Mouse (Mus musculus): ENCODE measurements around the gene Ccr3. TPM values are rescaled to one million over a fixed set of nuclear protein-coding genes. Genes with fewer than 3 reads are reported as not detected.

Gene Ccr3
- polyA plus RNA-seq, 1 experiment = 0.25 TPM

DNA sequence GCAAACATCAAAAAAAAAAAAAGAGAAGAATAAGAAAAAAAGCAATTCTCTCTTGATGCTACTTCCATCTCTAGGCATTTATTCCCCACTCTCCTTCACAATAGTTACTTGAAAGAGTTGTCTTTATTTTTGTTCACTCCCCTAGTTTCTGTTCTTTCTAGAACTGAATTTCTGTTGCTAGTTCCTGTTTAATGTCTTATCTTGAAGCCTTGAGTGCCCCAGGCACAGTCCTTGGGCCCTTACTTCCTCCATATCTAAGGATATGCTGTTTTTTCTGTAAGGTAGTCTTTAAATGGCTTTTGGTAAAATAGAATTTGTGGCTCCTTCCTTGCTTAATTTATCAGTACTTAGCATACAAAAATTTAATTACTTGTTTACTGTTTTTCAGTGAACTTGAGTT, 36.8 kb upstream of the Ccr3 start:
- H3K4me3 ChIP-seq (ENCODE audit: low read depth, low read length) = no peak overlapping the region

DNA sequence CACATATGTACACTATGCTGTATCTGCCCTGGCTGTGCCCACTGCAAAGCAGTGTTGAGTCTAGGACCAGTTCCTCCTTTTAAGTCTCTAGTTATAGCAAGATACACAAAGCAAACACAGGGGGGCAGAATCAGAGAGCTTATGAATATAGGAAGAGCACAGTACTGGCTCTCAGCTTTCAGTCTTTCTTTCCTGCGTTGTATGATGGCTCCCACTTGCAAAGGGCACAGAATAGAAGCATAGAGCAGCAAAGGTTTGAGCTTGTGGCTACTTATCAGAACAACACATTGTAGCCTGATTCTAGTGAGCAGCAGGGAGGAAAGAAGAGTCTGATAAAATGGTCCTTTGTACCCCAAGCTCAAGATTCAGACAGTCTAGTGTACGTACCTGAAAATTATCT, 35.6 kb upstream of the Ccr3 start:
- Histone ChIP-seq H3K4me1 (ENCODE audit: control insufficient read depth, insufficient read depth, insufficient read length, low read length) (no peaks in the 10 kb centered on the region), H3K27ac (ENCODE audit: insufficient read depth, low read depth, low read length) (no peak overlapping the region), H3K27me3 (ENCODE audit: control insufficient read depth, insufficient read depth, low read length) (no peaks in the 10 kb centered on the region), H3K36me3 (ENCODE audit: control insufficient read depth, insufficient read depth, low read length) (no peaks in the 10 kb centered on the region), H3K4me3 (ENCODE audit: low read depth, low read length) (no peak overlapping the region)
- no peak for TF ChIP-seq CTCF (IDR thresholded peaks at IDR 0.05; ENCODE audit: extremely low read depth, insufficient read length, insufficient replicate concordance, low read depth, low read length)
- no peak for TF ChIP-seq POLR2A (IDR thresholded peaks at IDR 0.05; ENCODE audit: low read depth, low read length)
- WGBS = 70% methylated on average over 2 of the region's 2 CpGs

More for the DNA sequence above, 36.8 kb upstream of the Ccr3 start:
- Histone ChIP-seq H3K36me3 (ENCODE audit: control insufficient read depth, insufficient read depth, low read length) (no peaks in the 10 kb centered on the region), H3K4me1 (ENCODE audit: control insufficient read depth, insufficient read depth, insufficient read length, low read length) (no peaks in the 10 kb centered on the region), H3K27ac (ENCODE audit: insufficient read depth, low read depth, low read length) (no peak overlapping the region), H3K27me3 (ENCODE audit: control insufficient read depth, insufficient read depth, low read length) (no peaks in the 10 kb centered on the region)
- TF ChIP-seq CTCF (IDR thresholded peaks at IDR 0.05; ENCODE audit: extremely low read depth, insufficient read length, insufficient replicate concordance, low read depth, low read length) = no peak
- no peak for TF ChIP-seq POLR2A (IDR thresholded peaks at IDR 0.05; ENCODE audit: low read depth, low read length)

DNA sequence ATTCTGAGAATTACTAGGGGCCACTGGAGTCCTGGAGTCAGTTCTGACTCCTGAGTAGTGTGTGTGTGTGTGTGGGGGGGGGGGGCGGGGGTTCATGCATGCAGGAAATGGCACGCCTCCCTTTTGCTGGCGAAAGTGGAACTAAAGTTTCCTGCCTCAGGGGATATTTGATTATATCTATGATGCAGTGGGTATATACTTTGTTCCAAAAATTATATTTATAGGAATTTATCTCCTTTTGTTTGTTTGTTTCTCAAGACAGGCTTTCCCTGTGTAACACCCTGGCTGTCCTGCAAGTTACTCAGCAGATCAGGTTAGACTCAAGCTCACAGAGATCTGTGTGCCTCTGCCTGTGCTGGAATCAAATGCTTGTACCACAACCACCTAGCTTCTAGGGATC, 32.1 kb upstream of the Ccr3 start:
- TF ChIP-seq CTCF (IDR thresholded peaks at IDR 0.05; ENCODE audit: extremely low read depth, insufficient read length, insufficient replicate concordance, low read depth, low read length) (no peak), POLR2A (IDR thresholded peaks at IDR 0.05; ENCODE audit: low read depth, low read length) (no peak)
- WGBS = 47% methylated on average over 3 of the region's 3 CpGs
- Histone ChIP-seq H3K27ac (ENCODE audit: insufficient read depth, low read depth, low read length) (no peak overlapping the region), H3K27me3 (ENCODE audit: control insufficient read depth, insufficient read depth, low read length) (no peaks in the 10 kb centered on the region), H3K36me3 (ENCODE audit: control insufficient read depth, insufficient read depth, low read length) (no peaks in the 10 kb centered on the region), H3K4me1 (ENCODE audit: control insufficient read depth, insufficient read depth, insufficient read length, low read length) (no peaks in the 10 kb centered on the region), H3K4me3 (ENCODE audit: low read depth, low read length) (no peak overlapping the region)

- TF ChIP-seq POLR2A (IDR thresholded peaks at IDR 0.05; ENCODE audit: low read depth, low read length) = no peak
- no peak for TF ChIP-seq CTCF (IDR thresholded peaks at IDR 0.05; ENCODE audit: extremely low read depth, insufficient read length, insufficient replicate concordance, low read depth, low read length)
- no peak overlapping the region for H3K27ac ChIP-seq (ENCODE audit: insufficient read depth, low read depth, low read length)
- H3K4me3 ChIP-seq (ENCODE audit: low read depth, low read length) = no peak overlapping the region
- H3K36me3 ChIP-seq (ENCODE audit: control insufficient read depth, insufficient read depth, low read length) = no peaks in the 10 kb centered on the region
- WGBS = 11% methylated on average over 1 of the region's 1 CpGs
- H3K4me1 ChIP-seq (ENCODE audit: control insufficient read depth, insufficient read depth, insufficient read length, low read length) = no peaks in the 10 kb centered on the region
- H3K27me3 ChIP-seq (ENCODE audit: control insufficient read depth, insufficient read depth, low read length) = no peaks in the 10 kb centered on the region
These were observed 30.4 kb upstream of the Ccr3 start for GRCm38 (mm10) chr9:123991312-123991906.

GRCm38 (mm10) chr9:123997719-123998118, 24.1 kb upstream of the Ccr3 start:
- Histone ChIP-seq H3K27me3 (ENCODE audit: control insufficient read depth, insufficient read depth, low read length) (no peaks in the 10 kb centered on the region), H3K4me1 (ENCODE audit: control insufficient read depth, insufficient read depth, insufficient read length, low read length) (no peaks in the 10 kb centered on the region), H3K4me3 (ENCODE audit: low read depth, low read length) (no peak overlapping the region), H3K36me3 (ENCODE audit: control insufficient read depth, insufficient read depth, low read length) (no peaks in the 10 kb centered on the region), H3K27ac (ENCODE audit: insufficient read depth, low read depth, low read length) (no peak overlapping the region)
- TF ChIP-seq CTCF (IDR thresholded peaks at IDR 0.05; ENCODE audit: extremely low read depth, insufficient read length, insufficient replicate concordance, low read depth, low read length) = no peak
- no peak for TF ChIP-seq POLR2A (IDR thresholded peaks at IDR 0.05; ENCODE audit: low read depth, low read length)
- 68% methylated on average over 3 of the region's 3 CpGs for WGBS

- WGBS = 24% methylated on average over 2 of the region's 2 CpGs
- H3K27ac ChIP-seq (ENCODE audit: insufficient read depth, low read depth, low read length) = no peak overlapping the region
- no peak overlapping the region for H3K4me3 ChIP-seq (ENCODE audit: low read depth, low read length)
- no peak for TF ChIP-seq POLR2A (IDR thresholded peaks at IDR 0.05; ENCODE audit: low read depth, low read length)
- no peak for TF ChIP-seq CTCF (IDR thresholded peaks at IDR 0.05; ENCODE audit: extremely low read depth, insufficient read length, insufficient replicate concordance, low read depth, low read length)
- H3K4me1 ChIP-seq (ENCODE audit: control insufficient read depth, insufficient read depth, insufficient read length, low read length) = no peaks in the 10 kb centered on the region
- no peaks in the 10 kb centered on the region for H3K36me3 ChIP-seq (ENCODE audit: control insufficient read depth, insufficient read depth, low read length)
- no peaks in the 10 kb centered on the region for H3K27me3 ChIP-seq (ENCODE audit: control insufficient read depth, insufficient read depth, low read length)
These were observed 22.0 kb upstream of the Ccr3 start for GRCm38 (mm10) chr9:123999784-124000183.

GRCm38 (mm10) chr9:124012691-124013090, 9.1 kb upstream of the Ccr3 start:
- WGBS = 59% methylated on average over 2 of the region's 2 CpGs
- TF ChIP-seq POLR2A (IDR thresholded peaks at IDR 0.05; ENCODE audit: low read depth, low read length) (no peak), CTCF (IDR thresholded peaks at IDR 0.05; ENCODE audit: extremely low read depth, insufficient read length, insufficient replicate concordance, low read depth, low read length) (no peak)
- Histone ChIP-seq H3K4me1 (ENCODE audit: control insufficient read depth, insufficient read depth, insufficient read length, low read length) (no peaks in the 10 kb centered on the region), H3K36me3 (ENCODE audit: control insufficient read depth, insufficient read depth, low read length) (no peaks in the 10 kb centered on the region), H3K4me3 (ENCODE audit: low read depth, low read length) (no peak overlapping the region), H3K27ac (ENCODE audit: insufficient read depth, low read depth, low read length) (no peak overlapping the region), H3K27me3 (ENCODE audit: control insufficient read depth, insufficient read depth, low read length) (no peaks in the 10 kb centered on the region)

Data from small intestine, adult 2 months (tissue).